Mouse (Mus musculus) megakaryocyte, embryonic 14.5 days (primary cell): Measurements from ENCODE around the gene Stk24. TPM values are rescaled to one million over a fixed set of nuclear protein-coding genes. Genes with fewer than 3 reads are reported as not detected.
A peak's percentile ranks its signal among the peaks of the same experiment; 100 is the strongest.

Experiments
- H3K27me3 ChIP-seq: replicated peaks from 2 replicates; pipeline ENCODE3; 2012; ENCODE audit warnings: inconsistent platforms
- H3K36me3 ChIP-seq: replicated peaks from 2 replicates; pipeline ENCODE3; 2012; ENCODE audit warnings: low read length, inconsistent platforms, mixed read lengths
- H3K4me1 ChIP-seq: 2 replicates; pipeline ENCODE4 v1.6.1; 2012; ENCODE audit warnings: inconsistent platforms
- H3K4me3 ChIP-seq: replicated peaks from 2 replicates; pipeline ENCODE3; 2012; ENCODE audit warnings: moderate library complexity, mild to moderate bottlenecking, inconsistent platforms
- H3K9me3 ChIP-seq: 2 replicates; pipeline ENCODE4 v1.6.1; 2012; ENCODE audit warnings: inconsistent platforms
- FLI1 ChIP-seq: IDR thresholded peaks from 2 replicates; pipeline ENCODE4 v1.6.1; 2012; ENCODE audit warnings: low read length, inconsistent platforms, mixed read lengths
- GATA1 ChIP-seq: IDR thresholded peaks from 3 replicates; pipeline ENCODE4 v1.6.1; 2012; ENCODE audit warnings: mixed read lengths, low read length, inconsistent platforms, borderline replicate concordance
- polyA plus RNA-seq: library from polyadenylated mRNA; stranded (reverse); fragments of >175 nt; gene quantifications from 2 replicates; pipeline ENCODE4 v1.2.3, GENCODE M21; 2012; ENCODE audit warnings: low replicate concordance; ENCODE audit not compliant: insufficient read depth

Stk24 gene
- polyA plus RNA-seq, 1 experiment, result 37.4 TPM

DNA sequence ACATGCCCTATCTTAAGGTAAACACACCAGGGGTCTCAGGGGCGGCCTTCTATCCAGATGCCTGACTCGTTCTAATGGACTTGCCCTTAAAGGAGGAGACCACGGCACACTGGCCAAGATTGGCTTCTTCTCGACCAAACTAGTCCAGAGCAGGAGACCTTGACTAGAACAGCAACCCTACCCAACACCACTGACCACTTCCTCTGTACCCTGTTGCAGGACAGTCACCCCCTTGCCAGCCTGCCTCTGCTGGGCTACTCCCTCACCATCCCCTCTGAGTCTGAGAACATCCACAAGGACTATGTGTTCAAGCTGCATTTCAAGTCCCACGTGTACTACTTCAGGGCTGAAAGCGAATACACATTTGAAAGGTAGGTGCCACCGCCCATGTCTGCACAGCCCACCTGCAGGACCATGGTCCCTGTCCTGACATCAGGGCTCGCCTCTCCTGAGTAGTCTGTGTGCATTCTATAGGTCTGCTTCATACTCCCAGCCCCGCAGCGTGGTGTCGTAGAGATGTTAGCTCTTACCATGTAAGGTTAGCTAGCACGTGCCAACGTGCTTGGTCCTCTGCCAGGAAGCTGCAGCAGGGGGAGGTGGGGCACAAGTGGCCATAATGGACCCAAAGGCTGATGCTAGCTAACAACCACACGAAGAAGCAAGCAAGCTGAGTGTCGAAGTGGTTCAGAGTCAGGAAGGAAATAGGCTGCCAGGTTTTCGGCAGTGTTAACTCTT lies 99.0 kb downstream of the Stk24 start:
- H3K4me1 ChIP-seq, result peaks cover 27% of the 10 kb centered on the region
- H3K4me3 ChIP-seq, result no peak overlapping the region
- TF ChIP-seq FLI1 (no peak), GATA1 (no peak)
- H3K27me3 ChIP-seq, result peaks cover 17% of the 10 kb centered on the region
- H3K36me3 ChIP-seq, result peaks cover 44% of the 10 kb centered on the region
- H3K9me3 ChIP-seq, result no peaks in the 10 kb centered on the region

DNA sequence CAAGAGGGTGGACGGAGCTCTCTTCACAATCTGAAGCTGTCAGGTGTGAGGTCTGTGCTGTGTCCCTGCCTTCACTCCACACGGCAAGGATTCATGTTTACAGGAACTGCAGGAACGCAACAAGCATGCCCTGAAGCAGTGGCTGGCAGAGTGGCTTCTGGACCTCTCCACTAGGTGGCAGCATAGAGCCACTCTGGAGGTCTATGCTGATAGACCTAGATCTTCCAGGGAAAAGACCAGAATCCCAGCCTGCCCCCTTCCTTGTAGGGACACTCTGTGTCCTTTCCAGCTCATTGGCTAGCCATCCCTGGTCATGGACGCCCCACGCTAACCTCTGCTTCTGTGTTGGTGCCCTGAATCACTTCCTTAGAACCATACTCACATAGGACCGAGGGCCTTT lies 100.7 kb downstream of the Stk24 start:
- Histone ChIP-seq H3K4me3 (peak overlapping the region; percentile 57), H3K27me3 (peaks cover 28% of the 10 kb centered on the region), H3K9me3 (no peaks in the 10 kb centered on the region), H3K4me1 (peaks cover 27% of the 10 kb centered on the region), H3K36me3 (peaks cover 27% of the 10 kb centered on the region)
- TF ChIP-seq GATA1 (no peak), FLI1 (no peak)

DNA sequence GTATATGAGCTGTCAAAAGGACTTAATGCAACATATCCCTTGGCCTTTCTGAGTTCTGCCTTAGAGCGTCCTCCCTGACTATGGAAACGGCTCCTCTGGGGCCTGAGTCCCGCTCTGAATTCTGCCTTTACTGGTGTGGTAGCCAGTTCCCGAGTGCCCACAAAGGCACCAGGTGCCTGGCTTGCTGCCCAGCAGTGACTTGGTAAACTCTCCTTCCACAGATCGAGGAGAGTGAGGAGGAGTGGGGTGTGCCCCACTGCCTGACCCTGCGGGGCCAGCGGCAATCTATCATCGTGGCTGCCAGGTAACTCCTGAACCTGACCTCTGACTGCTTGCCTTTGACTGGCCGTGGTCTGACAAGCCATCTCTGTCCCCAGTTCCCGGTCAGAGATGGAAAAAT lies 103.8 kb downstream of the Stk24 start:
- no peaks in the 10 kb centered on the region for H3K9me3 ChIP-seq
- H3K4me1 ChIP-seq, result peaks cover 23% of the 10 kb centered on the region
- TF ChIP-seq FLI1, result no peak
- TF ChIP-seq GATA1, result no peak
- peaks cover 50% of the 10 kb centered on the region for H3K27me3 ChIP-seq
- no peak overlapping the region for H3K4me3 ChIP-seq
- H3K36me3 ChIP-seq, result peaks cover 2% of the 10 kb centered on the region

DNA sequence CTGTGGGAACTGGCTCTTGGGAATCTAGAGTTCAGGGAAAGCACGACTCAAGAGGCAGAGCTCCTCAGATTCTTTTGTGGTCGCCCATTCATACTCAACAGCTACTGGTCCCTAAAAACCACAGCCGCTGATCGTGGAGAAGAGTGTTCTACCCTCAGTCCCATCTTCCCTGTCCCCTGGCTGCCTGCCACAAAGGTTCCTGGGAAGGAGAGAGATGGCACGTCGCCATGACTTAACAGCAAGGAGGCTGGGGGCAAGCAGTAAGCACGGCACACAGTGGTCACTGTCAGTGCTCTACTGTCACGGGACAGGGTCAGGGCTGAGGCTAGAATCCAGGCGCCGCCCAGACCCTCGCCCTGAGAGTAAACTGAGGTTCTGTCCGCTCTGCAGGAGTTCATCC lies 104.8 kb downstream of the Stk24 start:
- H3K9me3 ChIP-seq, result no peaks in the 10 kb centered on the region
- H3K4me3 ChIP-seq, result no peak overlapping the region
- peaks cover 55% of the 10 kb centered on the region for H3K27me3 ChIP-seq
- H3K36me3 ChIP-seq, result no peaks in the 10 kb centered on the region
- peaks cover 21% of the 10 kb centered on the region; the same call in 1 of the 2 replicates for H3K4me1 ChIP-seq
- TF ChIP-seq FLI1 (no peak), GATA1 (no peak)

DNA sequence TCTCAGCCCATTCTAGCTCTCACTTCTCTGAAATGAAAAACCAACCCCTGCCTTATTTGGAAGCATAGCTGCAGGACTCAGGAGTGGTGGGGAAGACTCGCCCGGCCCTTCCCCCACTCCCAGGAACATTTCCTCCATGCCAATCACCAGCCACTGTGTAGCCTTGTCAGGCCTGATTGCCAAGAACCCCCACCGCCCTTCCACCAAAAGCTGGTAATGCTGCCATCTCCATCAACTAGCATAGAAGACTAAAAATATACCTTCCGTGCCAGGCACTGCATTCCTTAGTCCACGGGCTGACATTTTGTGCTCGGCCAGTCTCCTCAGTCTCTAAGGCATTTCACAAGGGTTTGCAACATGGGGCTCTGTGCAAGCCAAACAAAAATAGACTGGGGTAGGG lies 109.3 kb downstream of the Stk24 start:
- H3K4me1 ChIP-seq, result peaks cover 6% of the 10 kb centered on the region; the same call in 1 of the 2 replicates
- no peak for TF ChIP-seq GATA1
- TF ChIP-seq FLI1, result no peak
- no peaks in the 10 kb centered on the region for H3K36me3 ChIP-seq
- no peaks in the 10 kb centered on the region for H3K9me3 ChIP-seq
- H3K27me3 ChIP-seq, result peaks cover 49% of the 10 kb centered on the region
- H3K4me3 ChIP-seq, result no peak overlapping the region

DNA sequence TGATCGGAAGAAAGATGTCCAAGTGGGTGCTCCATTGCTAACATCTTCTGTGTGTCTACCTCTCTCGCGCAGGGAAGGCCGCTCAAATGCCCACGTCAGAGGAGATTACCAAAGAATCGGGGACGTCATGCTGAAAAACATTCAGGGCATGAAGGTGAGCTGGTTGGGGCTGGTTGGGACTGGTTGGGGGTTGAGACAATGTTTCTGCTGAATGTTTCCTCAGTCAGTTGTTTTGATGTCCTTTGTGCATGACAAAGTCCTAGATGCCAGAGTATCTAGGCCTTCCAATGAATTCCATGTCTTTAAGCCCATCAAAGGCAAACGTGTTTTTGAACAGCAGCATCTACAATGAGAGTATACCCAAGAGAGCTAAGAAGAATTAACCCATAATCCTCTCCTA lies 112.0 kb downstream of the Stk24 start:
- peaks cover 13% of the 10 kb centered on the region for H3K4me1 ChIP-seq
- peaks cover 40% of the 10 kb centered on the region for H3K27me3 ChIP-seq
- no peak for TF ChIP-seq GATA1
- no peak for TF ChIP-seq FLI1
- H3K36me3 ChIP-seq, result no peaks in the 10 kb centered on the region
- no peak overlapping the region for H3K4me3 ChIP-seq
- H3K9me3 ChIP-seq, result no peaks in the 10 kb centered on the region

DNA sequence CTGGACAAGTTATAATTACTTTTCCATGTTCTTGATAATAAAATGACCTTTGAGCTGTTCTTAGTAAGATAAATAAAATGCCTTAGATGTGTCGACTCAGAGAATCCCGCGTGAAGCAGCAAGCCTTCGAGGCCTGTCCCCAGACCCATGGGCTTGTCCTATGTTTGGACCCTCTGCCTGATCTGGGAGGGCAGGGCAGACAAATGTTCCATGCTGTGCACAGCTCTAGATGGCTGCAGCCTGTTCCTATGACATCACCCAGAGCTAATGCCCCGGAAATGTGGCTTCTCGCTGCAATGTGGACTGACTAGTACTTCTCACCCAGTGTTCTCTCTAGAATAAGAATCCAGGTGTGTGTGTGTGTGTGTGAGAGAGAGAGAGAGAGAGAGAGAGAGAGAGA lies 115.4 kb downstream of the Stk24 start:
- no peaks in the 10 kb centered on the region for H3K36me3 ChIP-seq
- H3K9me3 ChIP-seq, result no peaks in the 10 kb centered on the region
- TF ChIP-seq GATA1 (no peak), FLI1 (no peak)
- H3K27me3 ChIP-seq, result peaks cover 31% of the 10 kb centered on the region
- peaks cover 15% of the 10 kb centered on the region for H3K4me1 ChIP-seq
- no peak overlapping the region for H3K4me3 ChIP-seq

DNA sequence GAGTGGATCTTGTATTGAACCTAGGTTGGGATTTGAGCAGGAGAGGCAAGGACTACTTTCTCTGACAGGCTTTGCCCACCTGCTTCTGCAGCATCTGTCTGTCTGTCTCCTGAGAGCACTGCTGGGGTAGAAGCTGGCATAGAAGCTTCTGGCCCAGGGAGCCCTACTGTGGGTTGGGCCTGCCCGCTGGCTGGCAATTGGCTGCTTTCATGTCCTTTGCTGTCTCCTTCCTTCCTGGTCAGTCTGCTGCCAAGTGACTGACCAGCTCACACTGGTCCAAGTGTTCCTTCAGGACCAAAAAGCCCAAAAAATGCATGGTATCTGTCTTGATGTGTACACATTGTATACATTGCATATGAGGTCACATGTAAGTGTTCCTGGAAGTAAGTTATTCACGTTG lies 115.9 kb downstream of the Stk24 start:
- TF ChIP-seq GATA1, result no peak
- no peak for TF ChIP-seq FLI1
- H3K4me1 ChIP-seq, result peaks cover 15% of the 10 kb centered on the region
- H3K36me3 ChIP-seq, result no peaks in the 10 kb centered on the region
- no peak overlapping the region for H3K4me3 ChIP-seq
- no peaks in the 10 kb centered on the region for H3K9me3 ChIP-seq
- peaks cover 31% of the 10 kb centered on the region for H3K27me3 ChIP-seq

DNA sequence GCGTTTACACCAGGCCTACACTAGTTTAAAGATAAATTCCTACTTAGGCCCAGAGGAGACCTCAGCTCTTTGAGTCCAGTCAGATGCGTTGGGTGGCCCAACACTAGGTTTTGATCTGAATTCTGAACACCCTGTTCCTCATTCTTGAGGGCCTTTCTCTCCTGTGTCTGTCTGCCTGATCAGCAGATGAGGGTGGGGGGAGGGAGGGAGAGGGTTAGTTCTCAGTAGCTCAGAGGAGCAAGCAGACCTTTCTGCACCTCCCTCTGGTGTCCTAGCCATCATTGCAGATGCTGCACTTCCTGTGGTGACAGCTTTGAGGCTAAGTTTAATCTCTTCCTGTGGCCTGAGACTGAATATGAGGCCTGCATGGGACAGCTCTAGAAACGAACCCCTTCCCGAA lies 117.2 kb downstream of the Stk24 start:
- TF ChIP-seq GATA1 (no peak), FLI1 (no peak)
- Histone ChIP-seq H3K27me3 (peaks cover 26% of the 10 kb centered on the region), H3K4me3 (no peak overlapping the region), H3K36me3 (no peaks in the 10 kb centered on the region), H3K4me1 (peaks cover 15% of the 10 kb centered on the region), H3K9me3 (no peaks in the 10 kb centered on the region)

DNA sequence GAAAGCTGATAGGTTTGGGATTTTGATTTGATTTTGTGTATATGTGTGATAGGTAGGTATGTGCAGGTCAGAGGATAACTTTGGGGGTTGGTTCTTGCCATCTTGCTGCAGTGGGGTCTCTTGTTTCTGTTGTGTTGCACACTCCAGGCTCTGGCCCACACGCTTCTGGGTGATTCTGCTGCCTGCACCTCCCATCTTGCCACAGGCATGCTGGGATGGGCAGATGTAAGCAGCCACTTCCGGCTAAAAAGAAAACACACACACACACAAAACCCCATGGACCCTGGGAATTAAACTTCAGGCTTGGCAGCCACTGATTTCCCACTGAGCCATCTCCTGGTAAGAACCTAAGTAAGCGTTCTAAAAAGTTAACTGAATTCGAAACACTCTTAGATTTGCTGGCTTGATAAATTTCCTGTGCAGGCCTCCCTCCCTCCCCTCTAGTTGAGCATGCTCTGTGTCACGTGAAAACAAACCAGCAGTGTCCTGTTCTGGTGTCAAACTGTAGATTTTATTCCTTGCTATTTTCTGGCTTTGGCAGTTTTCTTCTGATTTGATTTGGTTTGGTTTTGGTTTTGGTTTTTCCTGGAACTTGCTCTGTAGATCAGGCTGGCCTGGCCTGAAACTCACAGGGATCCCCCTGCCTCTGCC lies 118.5 kb downstream of the Stk24 start:
- peaks cover 31% of the 10 kb centered on the region for H3K27me3 ChIP-seq
- no peaks in the 10 kb centered on the region for H3K36me3 ChIP-seq
- H3K4me1 ChIP-seq, result peaks cover 20% of the 10 kb centered on the region
- no peak overlapping the region for H3K4me3 ChIP-seq
- no peaks in the 10 kb centered on the region for H3K9me3 ChIP-seq
- TF ChIP-seq FLI1 (no peak), GATA1 (no peak)

DNA sequence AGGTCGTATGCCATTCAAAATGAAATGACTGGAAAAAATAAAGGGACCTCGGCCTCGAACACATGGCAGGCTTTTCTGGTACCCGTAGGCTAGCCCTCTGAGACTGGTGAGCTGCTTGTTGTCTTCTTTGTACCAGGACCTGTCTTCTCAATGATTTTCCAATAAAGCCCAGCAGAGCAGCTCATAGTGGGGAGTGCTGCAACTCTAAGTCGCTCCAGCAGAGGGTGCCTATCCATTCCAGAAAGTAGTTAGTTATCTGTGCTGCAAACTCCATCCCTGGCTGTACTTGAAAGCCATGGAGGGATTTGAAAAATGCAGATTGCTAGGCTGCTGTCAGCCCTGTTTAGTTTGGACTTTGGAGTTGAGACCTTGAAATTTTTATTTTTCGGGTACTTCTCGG lies 120.0 kb downstream of the Stk24 start:
- Histone ChIP-seq H3K4me1 (peaks cover 21% of the 10 kb centered on the region), H3K4me3 (no peak overlapping the region), H3K36me3 (no peaks in the 10 kb centered on the region), H3K27me3 (peaks cover 25% of the 10 kb centered on the region), H3K9me3 (no peaks in the 10 kb centered on the region)
- TF ChIP-seq FLI1 (no peak), GATA1 (no peak)
